Mouse (Mus musculus) kidney, adult 2 months (tissue): Measurements from ENCODE around the gene Top3b.

Experiments used
- CTCF ChIP-seq: fragments of 200-500 bp; conservative IDR thresholded peaks from 2 replicates; pipeline ENCODE4 v1.5.1; 2011; ENCODE audit warnings: low read depth, mild to moderate bottlenecking, control low read depth, low read length, moderate library complexity, mixed read lengths; ENCODE audit not compliant: insufficient read depth, insufficient read length
- POLR2A ChIP-seq: fragments of 200-500 bp; IDR thresholded peaks from one replicate; pipeline ENCODE4 v1.6.1; 2011; ENCODE audit warnings: low read depth, low read length, control low read depth

- TF ChIP-seq CTCF (no peak), POLR2A (no peak)
Observed at GRCm38 (mm10) chr16:16879025-16879424, 8.5 kb downstream of the Top3b start.
